Mouse (Mus musculus) c-Kit-positive CD71-positive TER-119-negative erythroid progenitor cells, embryonic 14.5 days (primary cell): Measurements from ENCODE around the gene Canx.
"Not testable (repeated sequence)": the region's sequence is repeated elsewhere in the genome, so short reads cannot be mapped to it uniquely, and the experiment has no call there.

Experiments used
- DNase-seq: peaks from one replicate; pipeline ENCODE4 v3.0.0-alpha.2; 2013; ENCODE audit warnings: low read depth

Gene Canx

DNA sequence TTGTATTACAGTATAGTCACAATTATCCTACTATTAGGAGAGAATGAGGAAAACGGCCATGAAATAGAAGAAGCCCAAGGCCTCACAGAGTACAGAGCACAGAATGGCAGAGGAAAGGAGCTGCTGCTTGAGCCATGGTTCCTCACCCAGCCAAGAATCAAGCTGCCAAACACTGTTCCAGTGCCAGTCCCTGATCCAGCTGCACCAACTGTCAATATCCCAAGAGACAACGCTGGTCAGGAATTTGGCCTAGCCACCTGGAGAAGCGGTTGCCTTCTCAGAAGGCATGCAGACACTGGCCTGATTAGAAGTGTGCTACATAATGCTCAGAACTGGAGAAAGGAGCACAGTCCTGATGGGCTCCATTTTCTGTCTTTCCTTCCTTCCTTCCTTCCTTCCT is 7.7 kb upstream of the Canx start:
- no peak for DNase-seq

DNA sequence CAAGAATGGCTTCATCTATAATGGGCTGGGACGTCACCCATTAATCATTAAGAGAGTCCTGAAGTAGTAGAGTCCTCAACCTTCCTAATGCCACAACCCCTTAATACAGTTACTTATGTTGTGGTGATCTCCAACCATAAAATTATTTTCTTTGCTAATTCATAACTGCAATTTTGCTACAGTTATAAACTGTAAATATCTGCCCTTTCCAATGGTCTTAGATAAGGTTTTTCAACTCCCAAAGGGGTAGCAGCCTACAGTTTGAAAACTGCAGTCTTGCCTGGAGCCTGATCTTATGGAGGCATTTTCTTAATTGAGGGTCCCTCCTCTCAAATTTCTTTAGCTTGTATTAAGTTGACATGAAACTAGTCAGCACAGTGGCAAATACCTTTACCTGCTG is 3.9 kb upstream of the Canx start:
- no peak for DNase-seq

DNA sequence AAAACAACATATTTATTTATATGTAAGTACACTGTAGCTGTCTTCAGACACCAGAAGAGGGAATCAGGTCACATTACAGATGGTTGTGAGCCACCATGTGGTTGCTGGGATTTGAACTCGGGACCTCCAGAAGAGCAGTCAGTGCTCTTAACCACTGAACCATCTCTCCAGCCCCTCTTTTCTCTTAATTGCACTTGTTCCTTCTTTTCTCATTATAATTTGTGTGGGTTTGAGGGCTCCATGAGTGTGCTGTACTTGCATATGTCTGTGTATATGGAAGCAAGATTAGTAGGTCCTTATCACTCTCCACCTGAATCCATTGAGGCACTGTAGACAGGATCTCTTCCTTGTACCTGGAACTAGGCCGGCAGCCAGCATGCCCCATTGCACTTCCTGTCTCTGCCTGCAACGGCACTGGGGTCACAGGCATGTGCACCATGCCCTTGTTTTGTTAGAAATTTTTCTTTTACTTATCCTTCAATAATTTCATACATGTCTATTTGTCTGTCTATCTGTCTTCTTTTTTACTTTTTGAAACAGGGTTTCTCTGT is 2.7 kb upstream of the Canx start:
- DNase-seq: no peak

DNA sequence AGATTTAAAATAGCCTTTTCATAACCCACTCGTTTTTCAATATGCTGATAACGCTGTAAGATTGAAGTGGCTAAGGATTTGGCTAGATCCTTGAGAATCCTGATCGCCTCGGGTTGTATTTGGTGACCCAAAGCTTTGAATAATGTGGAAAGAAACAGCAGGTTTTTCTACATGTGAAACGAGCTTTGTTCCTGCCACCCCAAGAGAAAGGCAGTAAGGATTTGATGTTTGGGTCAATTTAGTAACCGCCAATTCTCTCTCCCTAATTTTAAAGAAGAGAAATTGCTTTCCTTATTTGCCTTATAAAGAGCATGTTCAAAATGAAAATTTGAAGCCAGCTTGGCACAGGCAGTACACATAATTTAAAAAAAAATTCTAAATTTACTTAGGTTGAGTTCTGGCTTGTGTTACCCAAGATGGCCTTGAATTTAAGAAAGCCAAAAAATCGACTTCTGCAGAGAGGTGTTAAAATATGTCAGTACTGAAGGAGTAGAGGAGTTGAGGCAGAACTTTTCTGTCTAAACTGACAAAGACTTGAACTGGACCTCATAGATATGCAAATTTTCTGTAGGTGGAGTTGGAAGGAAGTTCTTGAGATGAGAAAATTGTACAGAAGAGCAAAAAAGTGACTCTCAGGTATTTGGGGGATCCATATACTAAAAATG is 961 bp upstream of the Canx start:
- DNase-seq: peak; percentile 30

DNA sequence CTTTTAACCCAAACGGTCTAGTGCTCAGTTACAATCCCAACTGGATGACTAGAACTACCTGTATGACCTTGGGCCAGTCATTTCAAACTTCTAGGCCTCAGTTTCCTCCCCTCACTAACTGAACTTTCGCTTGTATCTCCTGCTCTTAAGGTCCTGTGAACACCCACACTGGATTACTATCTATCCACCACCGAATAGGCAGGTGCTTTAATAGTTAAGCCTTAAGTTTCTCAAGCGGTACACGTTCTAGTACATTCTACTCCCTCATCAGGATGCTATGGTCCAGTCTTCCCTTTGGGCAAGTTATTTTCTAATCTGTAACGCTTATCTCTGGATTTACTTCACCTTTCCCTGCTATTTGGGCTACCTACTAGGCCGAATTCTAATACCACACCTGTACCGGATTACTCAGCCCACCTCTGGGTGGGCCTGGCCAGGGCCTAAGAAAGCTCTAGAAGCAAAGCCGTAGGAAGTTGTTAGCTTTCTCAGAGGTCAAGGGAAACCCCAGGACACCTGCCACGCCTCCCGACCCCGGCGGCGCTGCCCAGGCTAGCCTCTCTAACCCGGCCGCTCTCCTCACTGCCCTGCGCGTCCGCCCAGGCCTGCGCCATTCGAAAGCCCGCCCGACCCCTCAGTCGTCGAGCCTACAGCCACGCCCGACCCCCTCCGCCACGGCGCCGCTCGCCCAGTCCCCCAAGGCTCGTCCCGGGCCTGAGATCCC is 562 bp downstream of the Canx start:
- DNase-seq: peak; percentile 29

DNA sequence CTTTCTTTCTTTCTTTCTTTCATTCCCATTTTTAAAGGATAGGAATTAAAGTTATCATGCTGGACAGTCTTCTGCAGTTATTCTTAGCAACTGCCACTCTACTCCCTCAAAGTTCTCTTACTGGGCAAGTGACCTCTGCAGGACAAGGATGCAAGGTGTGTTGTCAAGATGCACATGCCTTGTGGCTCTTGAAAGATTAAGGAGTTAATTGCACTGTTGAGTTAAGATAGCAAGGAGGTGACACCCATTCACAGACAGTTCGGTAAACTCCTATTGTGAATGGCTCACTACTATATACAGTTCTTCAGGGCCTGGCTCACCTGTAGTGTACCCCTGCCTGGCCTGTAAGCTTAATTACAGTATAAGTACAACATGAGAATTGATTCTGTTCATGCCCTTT is 1.6 kb downstream of the Canx start:
- DNase-seq: peak; percentile 63

DNA sequence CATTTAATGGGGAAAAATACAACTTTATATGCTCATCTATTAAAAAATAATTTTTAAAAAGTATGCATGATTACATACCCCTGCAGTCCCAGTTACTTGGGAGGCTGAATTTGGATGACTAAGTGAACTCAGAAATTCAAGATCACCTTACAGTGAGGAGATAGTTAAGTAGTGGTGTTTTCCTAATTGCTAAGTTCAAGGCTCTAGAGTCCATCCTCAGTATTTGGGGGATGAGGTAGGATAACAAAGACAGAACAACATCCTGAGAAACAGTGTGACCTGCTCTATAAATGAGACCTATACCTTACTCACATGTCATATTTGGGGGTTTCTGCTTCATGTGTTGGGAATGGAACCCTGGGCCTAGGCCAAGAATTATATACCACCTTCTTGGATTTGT is 3.1 kb downstream of the Canx start:
- no peak for DNase-seq

DNA sequence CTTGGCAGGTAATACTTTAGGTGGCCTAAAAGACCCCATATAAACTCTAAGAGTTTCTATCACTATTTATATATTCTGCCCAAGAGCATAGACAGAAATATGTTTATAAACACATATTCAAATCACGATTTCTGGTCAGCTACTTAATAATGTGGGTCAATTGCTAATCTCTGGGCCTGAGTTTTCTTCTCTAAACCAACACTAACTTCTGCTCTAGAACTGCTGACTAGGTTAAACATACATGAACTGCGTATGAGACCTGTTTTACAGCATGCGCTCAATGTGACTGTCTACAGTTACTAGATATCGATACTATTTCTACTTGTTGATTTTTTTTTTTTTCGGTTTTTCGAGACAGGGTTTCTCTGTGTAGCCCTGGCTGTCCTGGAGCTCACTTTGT is 4.2 kb downstream of the Canx start:
- DNase-seq: no peak

DNA sequence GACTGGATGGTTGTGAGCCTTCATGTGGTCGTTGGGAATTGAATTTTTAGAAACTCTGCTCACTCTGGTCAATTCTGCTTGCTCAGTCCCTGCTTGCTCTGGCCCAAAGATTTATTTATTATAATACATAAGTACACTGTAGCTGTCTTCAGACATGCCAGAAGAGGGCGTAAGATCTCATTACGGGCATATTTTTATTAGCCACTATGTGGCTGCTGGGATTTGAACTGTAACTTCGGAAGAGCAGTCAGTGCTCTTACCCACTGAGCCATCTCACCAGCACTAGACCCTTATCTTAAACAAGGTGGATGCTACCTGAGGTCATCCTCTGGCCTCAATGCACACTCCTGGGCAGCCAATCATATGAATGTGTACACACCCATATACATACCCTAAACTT is 6.1 kb downstream of the Canx start:
- not testable (repeated sequence) for DNase-seq

DNA sequence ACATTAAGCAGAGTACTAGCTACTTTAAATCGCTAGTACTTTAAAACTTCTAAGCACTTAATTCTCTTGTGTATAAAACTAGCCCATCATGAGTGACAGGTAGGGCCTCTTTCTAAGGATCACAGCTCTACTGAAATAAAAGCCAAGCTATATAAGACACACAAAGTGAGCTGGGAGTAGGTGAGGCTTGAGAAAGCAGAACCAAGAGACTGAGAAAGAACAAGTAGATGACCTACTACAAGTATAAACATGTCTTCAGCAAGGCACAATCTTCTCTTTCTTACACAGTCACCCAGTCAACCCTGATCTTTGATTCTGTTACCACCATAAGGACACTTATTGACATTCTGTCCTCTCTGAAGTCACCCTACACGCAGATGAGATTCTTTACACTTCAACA is 12.7 kb downstream of the Canx start:
- no peak for DNase-seq

DNA sequence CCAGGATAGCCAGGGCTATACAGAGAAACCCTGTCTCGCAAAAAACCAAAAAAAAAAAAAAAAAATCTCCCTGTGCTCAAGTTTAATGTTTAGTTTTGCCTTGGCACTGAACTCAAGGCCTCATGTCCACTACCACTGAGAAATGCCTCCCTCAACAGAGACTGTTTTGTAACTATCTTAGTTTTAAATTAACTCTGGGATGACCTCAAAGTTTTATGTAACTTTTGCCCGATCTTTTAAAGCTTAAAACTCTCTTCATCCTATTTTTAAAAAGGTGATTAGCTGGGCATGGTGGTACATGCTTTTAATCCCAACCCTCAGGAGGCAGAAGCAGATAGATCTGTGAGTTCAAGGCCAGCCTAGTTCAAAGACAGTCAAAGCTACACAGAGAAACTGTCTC is 22.1 kb downstream of the Canx start:
- DNase-seq: no peak

DNA sequence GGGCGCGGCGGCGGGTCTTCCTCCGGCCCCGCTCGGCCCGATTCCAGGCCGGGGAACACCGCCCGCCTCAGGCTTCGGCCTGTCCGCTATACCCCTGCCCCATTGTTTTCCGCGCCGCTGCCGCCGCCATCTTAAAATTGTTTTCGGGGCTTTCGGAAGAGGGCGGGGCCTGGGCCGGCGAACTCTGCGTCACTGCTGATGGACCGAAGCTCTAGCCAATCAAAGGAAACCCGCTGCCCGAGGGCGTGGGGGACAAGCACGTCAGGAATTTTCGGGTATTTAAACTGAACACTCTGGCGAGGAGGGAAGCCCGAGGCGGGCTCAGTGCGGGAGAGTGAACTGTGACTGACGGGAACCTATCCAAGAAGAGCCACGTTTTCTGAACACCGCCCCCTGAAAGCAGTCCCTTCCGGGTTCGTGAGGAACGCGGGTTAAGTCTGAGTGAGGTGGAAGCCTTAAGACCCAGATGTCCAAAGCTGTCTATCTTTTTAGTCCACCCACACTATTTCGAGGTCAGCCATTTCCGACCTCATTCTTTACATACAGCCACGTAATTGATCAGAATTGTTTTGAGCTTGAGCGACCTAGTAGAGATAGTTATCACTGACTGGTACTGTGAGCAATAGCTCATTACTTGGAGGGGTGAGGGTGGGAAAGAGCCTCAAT is 33.1 kb downstream of the Canx start, which contains the start of gene Maml1:
Gene Maml1 (minus strand): TSS at position 122 of the 666 bp plus-strand sequence.
- DNase-seq: peak; percentile 97

DNA sequence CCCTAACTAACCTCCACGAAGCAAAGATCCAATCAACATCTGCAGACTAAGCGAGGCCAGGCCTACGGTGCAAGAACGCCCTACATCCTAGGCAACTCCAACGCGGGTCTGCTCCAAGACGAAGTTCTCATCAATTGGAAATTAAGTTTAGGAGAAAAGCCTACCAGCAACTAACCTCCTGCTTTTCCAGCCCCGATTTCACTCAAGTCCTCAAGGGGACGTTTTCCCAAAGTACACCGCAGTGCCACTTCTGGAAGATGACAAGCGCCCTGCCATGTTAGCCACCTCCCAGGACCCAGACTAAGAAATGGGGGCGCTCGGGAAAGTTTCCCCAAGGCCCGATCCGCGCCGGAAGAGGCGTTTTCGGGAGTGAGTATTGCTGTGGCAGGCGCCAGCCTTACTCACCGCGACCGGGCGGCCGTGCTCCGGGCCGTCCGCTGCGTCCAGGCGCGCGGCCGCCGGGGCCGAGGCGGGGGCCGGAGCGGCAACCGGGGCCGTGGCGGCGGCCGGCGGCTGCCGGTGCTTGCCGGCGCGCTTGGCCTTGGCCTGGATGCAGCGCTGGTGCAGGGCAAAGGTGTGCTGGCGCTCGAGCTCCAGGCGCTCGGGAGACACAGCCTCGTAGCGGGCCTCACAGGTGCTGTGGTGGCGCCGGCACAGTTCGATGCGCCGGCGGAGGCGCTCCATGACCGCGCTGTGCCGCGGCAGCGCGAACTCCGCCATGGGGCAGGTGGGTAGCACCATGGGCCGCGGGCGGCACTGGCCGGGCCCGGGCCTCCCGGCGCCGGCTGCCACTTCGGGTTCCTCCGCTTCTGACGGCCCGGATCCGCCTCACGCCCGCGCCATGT is 33.9 kb downstream of the Canx start:
- peak; percentile 50 for DNase-seq

DNA sequence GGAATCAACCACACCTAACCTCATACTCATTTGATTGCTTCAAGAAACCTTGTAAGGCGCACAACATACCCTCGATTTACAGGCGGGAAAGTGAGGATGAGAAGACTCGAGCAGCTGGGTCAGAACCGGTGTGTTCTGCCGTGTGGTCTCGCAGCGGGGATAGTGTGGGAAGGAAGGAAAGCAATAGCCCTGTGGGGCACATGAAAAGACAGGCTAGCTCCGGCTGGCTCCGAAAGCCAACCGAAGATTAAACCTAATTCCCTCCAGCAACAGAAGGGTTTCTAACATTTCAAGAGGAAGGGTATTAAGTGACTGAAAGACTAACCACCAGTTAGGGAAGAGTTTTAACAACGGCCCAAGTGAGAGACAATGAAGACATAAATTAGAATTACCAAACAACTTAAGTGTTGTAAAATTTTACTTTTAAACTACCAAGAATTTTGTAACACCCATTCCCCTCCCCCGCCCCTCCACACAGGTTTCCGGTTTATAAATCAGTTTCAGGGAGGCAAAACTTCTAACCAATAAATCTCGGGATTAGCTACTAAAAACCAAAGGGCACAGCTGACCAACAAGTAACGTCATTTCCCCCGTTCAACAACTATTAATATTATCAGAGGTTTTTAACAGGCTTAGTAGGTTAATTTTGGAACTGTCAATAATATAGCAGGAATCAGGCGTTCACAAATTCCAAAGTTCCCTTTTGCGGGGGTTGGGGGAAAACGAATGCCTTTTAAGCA is 34.8 kb downstream of the Canx start:
- no peak for DNase-seq

DNA sequence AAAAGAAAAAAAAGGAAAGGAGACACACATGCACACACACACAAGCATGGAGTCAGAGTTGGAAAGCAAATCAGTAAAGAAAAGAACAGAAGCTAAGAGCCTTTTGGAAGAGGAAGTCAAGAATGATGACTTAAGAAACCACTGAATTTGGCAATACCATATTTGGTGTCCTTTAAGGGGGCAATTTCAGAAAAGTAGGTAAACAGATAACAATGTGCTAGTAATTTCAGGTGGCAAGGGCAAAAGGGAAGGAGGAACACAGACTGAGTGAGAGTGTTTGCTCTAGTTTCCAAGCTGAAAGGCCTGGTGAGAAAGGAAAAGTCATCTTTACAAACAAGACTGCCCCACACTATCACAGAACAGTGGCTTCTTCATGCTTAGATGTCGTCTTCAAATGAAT is 39.0 kb downstream of the Canx start:
- no peak for DNase-seq

DNA sequence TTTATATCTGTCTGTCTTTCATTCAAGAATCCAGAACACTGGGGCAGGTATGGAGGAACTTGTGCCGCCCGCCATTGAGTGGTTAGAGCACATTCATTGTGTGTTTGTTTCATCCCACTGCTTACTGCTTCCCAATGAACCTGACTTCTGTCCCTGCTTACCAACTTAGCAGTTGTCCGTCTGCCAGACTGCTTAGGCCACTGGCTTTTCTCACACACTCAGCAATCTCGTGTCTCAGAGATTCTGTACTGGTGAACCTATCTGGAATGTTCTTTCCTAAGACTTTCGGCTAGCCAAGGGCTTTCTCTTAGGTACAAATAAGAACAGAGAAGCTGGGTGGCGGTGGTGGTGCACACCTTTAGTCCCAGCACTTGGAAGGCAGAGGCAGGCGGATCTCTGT is 39.8 kb downstream of the Canx start:
- DNase-seq: no peak

DNA sequence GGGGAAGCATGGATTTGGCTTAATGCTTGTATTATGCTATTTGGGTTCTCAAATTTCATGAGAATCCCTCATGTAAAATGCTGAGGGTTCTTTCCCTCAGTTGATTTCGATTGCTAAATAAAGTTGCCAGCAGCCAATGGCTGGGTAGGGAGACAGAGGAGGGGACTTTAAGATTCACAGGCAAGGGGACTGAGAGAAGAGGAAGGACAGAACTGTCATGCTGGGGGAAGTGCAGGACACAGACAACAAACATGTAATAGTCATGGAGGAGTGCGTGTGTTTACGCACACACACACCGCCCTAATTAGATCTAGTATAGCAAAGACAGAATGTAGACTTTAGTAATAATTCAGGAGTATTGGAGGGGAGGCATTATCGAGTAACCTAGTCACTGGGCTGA is 40.2 kb downstream of the Canx start:
- no peak for DNase-seq

DNA sequence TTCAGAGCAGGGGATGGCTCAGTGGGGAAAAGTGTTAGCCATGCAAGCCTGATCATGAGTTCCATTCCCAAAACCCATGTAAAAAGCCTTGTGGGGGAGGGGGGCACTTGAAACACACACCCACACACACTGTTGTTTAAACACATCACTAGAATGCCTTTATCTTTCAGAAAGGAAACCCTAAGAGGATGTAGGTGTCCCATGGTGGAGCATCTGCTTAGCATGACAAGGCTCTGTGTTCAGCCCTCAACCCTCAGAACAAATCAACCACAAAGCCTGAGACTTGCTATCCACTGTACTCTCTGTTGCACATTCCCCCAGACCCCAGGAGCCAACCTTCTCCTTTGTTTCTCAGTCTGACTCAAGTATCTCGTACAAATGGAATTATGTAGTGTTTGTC is 45.4 kb downstream of the Canx start:
- DNase-seq: no peak

DNA sequence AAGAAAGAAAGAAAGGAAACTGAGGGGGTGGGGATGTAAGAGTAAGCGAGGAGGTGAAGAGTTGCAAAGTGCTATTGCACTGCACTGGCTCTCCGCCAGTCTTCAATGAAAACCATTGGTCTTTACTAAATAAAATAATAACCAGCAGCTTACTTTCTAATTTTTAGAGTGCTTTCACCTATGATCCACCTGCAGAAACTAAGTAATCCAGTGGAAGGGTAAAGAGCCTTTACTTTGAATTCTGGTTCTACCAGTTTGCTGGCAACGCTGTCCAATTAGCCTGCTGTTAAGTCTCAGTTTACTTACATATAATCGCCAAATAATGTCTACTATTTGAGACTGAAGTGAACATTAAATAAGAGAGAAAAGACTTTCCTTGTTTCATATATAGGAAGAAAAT is 46.5 kb downstream of the Canx start:
- DNase-seq: no peak

DNA sequence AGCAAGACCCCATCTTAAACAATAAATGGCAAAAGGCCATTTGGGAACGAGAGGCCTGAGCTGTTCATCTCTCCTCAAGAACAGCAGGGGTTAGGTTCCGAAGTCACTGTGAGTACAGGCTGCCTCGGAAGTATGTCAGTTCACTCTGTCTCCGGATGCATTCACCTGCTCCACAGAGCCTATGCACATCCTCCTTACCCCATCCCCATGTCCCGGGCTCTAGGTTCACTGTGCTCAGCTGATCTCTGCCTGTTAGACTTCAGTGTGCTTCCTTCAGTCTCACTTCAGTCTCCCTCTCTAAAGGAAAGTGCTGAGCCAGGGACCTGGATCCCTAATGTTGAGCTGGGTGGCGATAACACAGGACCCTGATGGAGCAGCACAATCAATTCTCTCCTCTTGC is 47.8 kb downstream of the Canx start:
- no peak for DNase-seq

DNA sequence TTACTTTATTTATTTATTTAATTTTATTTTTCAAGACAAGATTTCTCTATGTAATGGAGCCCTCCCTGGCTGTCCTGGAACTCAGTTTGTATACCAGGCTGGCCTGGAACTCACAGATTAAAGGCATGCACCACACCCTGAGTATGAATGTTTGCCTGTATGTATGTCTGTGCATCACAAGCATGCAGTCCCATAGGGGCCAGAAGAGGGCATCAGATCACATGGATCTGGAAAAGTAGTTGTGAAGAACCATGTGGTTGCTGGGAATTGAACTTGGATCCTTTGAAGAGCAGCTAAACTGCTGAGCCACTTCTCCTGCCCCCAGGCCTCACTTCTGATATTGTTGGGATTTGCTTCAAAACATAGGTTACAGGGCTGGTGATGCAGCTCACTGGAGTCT is 48.4 kb downstream of the Canx start:
- DNase-seq: no peak
